Mouse (Mus musculus) bone marrow, adult 2 months (tissue): ENCODE measurements at regions not wholly inside any gene's neighbourhood (a gene's known extent, or its start where the extent isn't known, plus 50 kb on each side); places are given as distances from the start of the nearest gene placed in this dataset.

Source experiments
- CTCF ChIP-seq: fragments of 200-500 bp; IDR thresholded peaks from 2 replicates; pipeline ENCODE4 v1.5.1; 2011; ENCODE audit warnings: low read length, control low read depth; ENCODE audit not compliant: control insufficient read depth, insufficient read depth
- POLR2A ChIP-seq: fragments of 200-500 bp; IDR thresholded peaks from 2 replicates; pipeline ENCODE4 v1.6.1; 2011; ENCODE audit warnings: low read depth, mild to moderate bottlenecking, control low read depth, low read length, borderline replicate concordance; ENCODE audit not compliant: control insufficient read depth

DNA sequence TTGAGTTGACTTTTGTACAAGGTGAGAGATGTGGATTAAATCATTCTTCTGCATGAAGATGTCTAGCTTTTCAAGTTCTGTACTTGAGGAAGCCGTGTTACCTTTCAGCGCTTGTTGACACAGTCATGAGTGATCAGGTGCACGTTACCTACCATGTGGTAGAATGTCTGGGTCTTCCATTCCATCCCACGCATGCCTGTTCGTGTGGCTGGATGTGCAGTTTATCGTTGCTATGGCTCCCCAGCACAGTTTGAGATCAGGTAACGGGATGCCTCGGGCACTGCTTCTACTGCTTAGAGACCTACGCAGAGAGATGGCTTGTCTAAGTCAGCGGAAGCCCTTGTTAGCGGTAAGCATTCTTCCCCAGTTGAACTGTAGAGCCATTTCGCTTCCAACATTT is 348.1 kb downstream of the Etnk1 start:
- TF ChIP-seq CTCF (no peak), POLR2A (no peak)
